Comparison of ENCODE assay signal across 11 mouse cellular contexts in genomic region chr3:85022800-85023199, GRCm38 (mm10).
A peak's percentile ranks its signal among the peaks of the same experiment; 100 is the strongest.
DNase-seq lines count a peak whose midpoint lies in the region; ATAC-seq lines count a peak whose summit lies in the region.
"Had no signal": no experiment of that assay in that cellular context is flagged by ENCODE, and none has a peak within 500 bp of the region (broad histone marks: within the 10 kb centered on the region; RNA-seq: fewer than 3 reads in every experiment).

No protein-coding gene starts in this region.

- ATAC-seq in megakaryocyte progenitor cell, adult 5-6 weeks (replicated peaks; ENCODE audit: poor library complexity) = peak; percentile 66

- DNase-seq in layer of hippocampus, adult 9-11 months = peak; percentile 25
- DNase-seq in layer of hippocampus, postnatal 36 days = no peak
- DNase-seq in NIH3T3 (ENCODE audit: low read depth) = peak; percentile 43
- DNase-seq in kidney, adult 18-20 months = peak; percentile 78
- DNase-seq in right cerebral cortex, adult 2 months (ENCODE audit: low spot score in 2 of 2) = no peak
- no peak for DNase-seq in ovary, postnatal 10 days (ENCODE audit: low spot score)
- DNase-seq in adrenal gland, adult 18-20 months (ENCODE audit: low spot score in 2 of 2) = no peak
- DNase-seq: adrenal gland, postnatal 10 days; cerebellum, adult 11-12 months; lung, postnatal 4 days had no signal

Comparison
In these comparisons a context has a peak if more than half of its experiments do, and no peak if none do; other contexts are left out.
1. DNase-seq: peak in layer of hippocampus, adult 9-11 months (single experiment), NIH3T3 (single experiment) and kidney, adult 18-20 months (single experiment); none in layer of hippocampus, postnatal 36 days (0 of 2), right cerebral cortex, adult 2 months (0 of 2), ovary, postnatal 10 days (single experiment) and adrenal gland, adult 18-20 months (0 of 2).